Mouse (Mus musculus) kidney, embryonic 16.5 days (tissue): ENCODE results near the gene Amn1. TPM values are rescaled to one million over a fixed set of nuclear protein-coding genes. Genes with fewer than 3 reads are reported as not detected.
"Not testable (repeated sequence)": the region's sequence is repeated elsewhere in the genome, so short reads cannot be mapped to it uniquely, and the experiment has no call there.

Experiments used
- ATAC-seq: fragments of 200-750 bp; cut with Nextera tagmentation; 2 replicates; pipeline ENCODE4 v1.8.0; 2017; ENCODE audit warnings: moderate TSS enrichment; ENCODE audit not compliant: low FRiP score, low TSS enrichment
- H3K27ac ChIP-seq: fragments of 300-500 bp; sonication (generic); 2 replicates; pipeline ENCODE4 v1.5.1; 2014; ENCODE audit warnings: low read length
- H3K27me3 ChIP-seq: fragments of 300-500 bp; sonication (generic); 2 replicates; pipeline ENCODE4 v1.6.1; 2014; ENCODE audit warnings: low read length, control low read depth, mixed read lengths; ENCODE audit not compliant: insufficient read depth
- H3K36me3 ChIP-seq: fragments of 300-500 bp; sonication (generic); 2 replicates; pipeline ENCODE4 v1.6.1; 2014; ENCODE audit warnings: low read length, control low read depth, mixed read lengths; ENCODE audit not compliant: insufficient read depth
- H3K4me1 ChIP-seq: fragments of 300-500 bp; sonication (generic); 2 replicates; pipeline ENCODE4 v1.6.1; 2014; ENCODE audit warnings: low read length, control low read depth, mixed read lengths; ENCODE audit not compliant: insufficient read depth
- H3K4me2 ChIP-seq: fragments of 300-500 bp; sonication (generic); replicated peaks from 2 replicates; pipeline ENCODE4 v1.6.1; 2014; ENCODE audit warnings: low read depth, low read length
- H3K4me3 ChIP-seq: fragments of 300-500 bp; sonication (generic); 2 replicates; pipeline ENCODE4 v1.5.1; 2014; ENCODE audit warnings: mild to moderate bottlenecking, low read length
- H3K9ac ChIP-seq: fragments of 300-500 bp; sonication (generic); replicated peaks from 2 replicates; pipeline ENCODE4 v1.6.1; 2014; ENCODE audit warnings: low read length
- H3K9me3 ChIP-seq: fragments of 300-500 bp; sonication (generic); 2 replicates; pipeline ENCODE4 v1.6.1; 2016; ENCODE audit warnings: low read length, control low read depth
- WGBS: fragments of 180-500 bp; shearing (Covaris S2); extraction: QIAGEN DNeasy Blood & Tissue Kit; methylation state at CpG from one replicate; pipeline ENCODE4 v1.1.7; 2014; 5-methylcytosine and 5-hydroxymethylcytosine counted together
- polyA plus RNA-seq: library from polyadenylated mRNA; unstranded; fragments of >200 nt; fragmentation: Nextera tagmentation; extraction: Ambion mirVana; gene quantifications from 2 replicates; pipeline ENCODE4 v1.2.1, GENCODE M21; 2015

The Amn1 gene
- polyA plus RNA-seq, 1 experiment from 2014 or later = 27.1 TPM

- peaks cover 35% of the 10 kb centered on the region for H3K36me3 ChIP-seq
- H3K4me2 ChIP-seq = no peak overlapping the region
- no peak for ATAC-seq
- H3K27ac ChIP-seq = no peak overlapping the region
- no peaks in the 10 kb centered on the region for H3K27me3 ChIP-seq
- WGBS = 100% methylated on average over 1 of the region's 1 CpGs
- no peak overlapping the region for H3K9ac ChIP-seq
- no peak overlapping the region for H3K4me3 ChIP-seq
- no peaks in the 10 kb centered on the region for H3K9me3 ChIP-seq
- H3K4me1 ChIP-seq = no peaks in the 10 kb centered on the region
Measured at GRCm38 (mm10) chr6:149167672-149168071, 20.8 kb downstream of the Amn1 start.

GRCm38 (mm10) chr6:149167038-149167437, 21.5 kb downstream of the Amn1 start:
- 73% methylated on average over 3 of the region's 4 CpGs for WGBS
- H3K4me3 ChIP-seq, H3K4me1 ChIP-seq, H3K4me2 ChIP-seq, H3K27me3 ChIP-seq, H3K9ac ChIP-seq, H3K9me3 ChIP-seq, ATAC-seq, H3K27ac ChIP-seq: not testable (repeated sequence)
- H3K36me3 ChIP-seq = peaks cover 40% of the 10 kb centered on the region

GRCm38 (mm10) chr6:149155031-149155841, 33.3 kb downstream of the Amn1 start:
- Histone ChIP-seq H3K4me2 (no peak overlapping the region), H3K36me3 (peaks cover 29% of the 10 kb centered on the region; the same call in 1 of the 2 replicates), H3K9ac (no peak overlapping the region), H3K27me3 (no peaks in the 10 kb centered on the region), H3K4me1 (peaks cover 17% of the 10 kb centered on the region), H3K9me3 (no peaks in the 10 kb centered on the region), H3K27ac (peak overlapping the region; percentile 56), H3K4me3 (no peak overlapping the region)
- WGBS = 40% methylated on average over 3 of the region's 3 CpGs
- peak; percentile 66 for ATAC-seq

- peaks cover 17% of the 10 kb centered on the region for H3K4me1 ChIP-seq
- H3K27ac ChIP-seq = peak overlapping the region; percentile 56; the same call in 1 of the 2 replicates
- no peak overlapping the region for H3K9ac ChIP-seq
- 17% methylated on average over 8 of the region's 8 CpGs for WGBS
- no peak overlapping the region for H3K4me2 ChIP-seq
- H3K27me3 ChIP-seq = no peaks in the 10 kb centered on the region
- peak; percentile 46 for ATAC-seq
- no peak overlapping the region for H3K4me3 ChIP-seq
- H3K9me3 ChIP-seq = no peaks in the 10 kb centered on the region
- H3K36me3 ChIP-seq = peaks cover 29% of the 10 kb centered on the region; the same call in 1 of the 2 replicates
Measured at GRCm38 (mm10) chr6:149154116-149155030, 34.1 kb downstream of the Amn1 start.

GRCm38 (mm10) chr6:149153473-149154115, 34.9 kb downstream of the Amn1 start:
- no peak for ATAC-seq
- no peak overlapping the region for H3K4me2 ChIP-seq
- no peaks in the 10 kb centered on the region for H3K27me3 ChIP-seq
- 37% methylated on average over 6 of the region's 6 CpGs for WGBS
- H3K4me1 ChIP-seq = peaks cover 17% of the 10 kb centered on the region
- peaks cover 26% of the 10 kb centered on the region; the same call in 1 of the 2 replicates for H3K36me3 ChIP-seq
- H3K4me3 ChIP-seq = no peak overlapping the region
- H3K9ac ChIP-seq = no peak overlapping the region
- H3K9me3 ChIP-seq = no peaks in the 10 kb centered on the region
- H3K27ac ChIP-seq = no peak overlapping the region

GRCm38 (mm10) chr6:149152119-149152518, 36.4 kb downstream of the Amn1 start:
- WGBS = 90% methylated on average over 2 of the region's 2 CpGs
- peaks cover 17% of the 10 kb centered on the region for H3K4me1 ChIP-seq

GRCm38 (mm10) chr6:149148436-149149229, 39.9 kb downstream of the Amn1 start:
- no peaks in the 10 kb centered on the region for H3K4me1 ChIP-seq
- no peaks in the 10 kb centered on the region for H3K9me3 ChIP-seq
- no peak overlapping the region for H3K4me2 ChIP-seq
- 57% methylated on average over 7 of the region's 7 CpGs for WGBS
- peaks cover 33% of the 10 kb centered on the region for H3K36me3 ChIP-seq
- peak; percentile 76 for ATAC-seq
- H3K27me3 ChIP-seq = no peaks in the 10 kb centered on the region
- no peak overlapping the region for H3K27ac ChIP-seq
- no peak overlapping the region for H3K4me3 ChIP-seq
- no peak overlapping the region for H3K9ac ChIP-seq

More at GRCm38 (mm10) chr6:149152119-149152518, 36.4 kb downstream of the Amn1 start:
- no peaks in the 10 kb centered on the region for H3K9me3 ChIP-seq
- H3K9ac ChIP-seq = no peak overlapping the region
- no peak for ATAC-seq
- no peak overlapping the region for H3K4me2 ChIP-seq
- H3K36me3 ChIP-seq = peaks cover 24% of the 10 kb centered on the region; the same call in 1 of the 2 replicates
- no peak overlapping the region for H3K4me3 ChIP-seq
- H3K27me3 ChIP-seq = no peaks in the 10 kb centered on the region
- no peak overlapping the region for H3K27ac ChIP-seq

GRCm38 (mm10) chr6:149145143-149145542, 43.4 kb downstream of the Amn1 start:
- Histone ChIP-seq H3K9me3 (no peaks in the 10 kb centered on the region), H3K27ac (no peak overlapping the region), H3K27me3 (no peaks in the 10 kb centered on the region), H3K36me3 (peaks cover 24% of the 10 kb centered on the region), H3K4me3 (no peak overlapping the region), H3K4me2 (no peak overlapping the region), H3K4me1 (peaks cover 9% of the 10 kb centered on the region), H3K9ac (no peak overlapping the region)
- ATAC-seq = no peak
- 92% methylated on average over 1 of the region's 1 CpGs for WGBS
